In genomic region chr2:79061645-79062044, GRCm38 (mm10) we compare ENCODE assay signal across 18 mouse cellular contexts.
DNase-seq lines count a peak whose midpoint lies in the region; ATAC-seq and TF ChIP-seq lines count a peak whose summit lies in the region.
"Had no signal": no experiment of that assay in that cellular context is flagged by ENCODE, and none has a peak within 500 bp of the region (broad histone marks: within the 10 kb centered on the region; RNA-seq: fewer than 3 reads in every experiment).

No protein-coding gene starts in this region.

- no peak for TF ChIP-seq CTCF in forebrain, postnatal 0 days (IDR thresholded peaks at IDR 0.05; ENCODE audit: low read depth)
- no peak for TF ChIP-seq CTCF in brain, embryonic 14.5 days (IDR thresholded peaks at IDR 0.05; ENCODE audit: borderline replicate concordance, extremely low read depth, insufficient read depth, insufficient read length)

- H3K27ac ChIP-seq in forebrain, embryonic 16.5 days (ENCODE audit: low read length) = peak overlapping the region; percentile 71
- no peak overlapping the region for H3K27ac ChIP-seq in forebrain, postnatal 0 days (ENCODE audit: low read depth, low read length)
- H3K27ac ChIP-seq: embryonic facial prominence, embryonic 12.5 days; heart, embryonic 10.5 days; hindbrain, embryonic 12.5 days had no signal

- H3K9me3 ChIP-seq in forebrain, embryonic 16.5 days (ENCODE audit: control insufficient read depth, low read length) = no peaks in the 10 kb centered on the region
- H3K9me3 ChIP-seq in forebrain, postnatal 0 days (ENCODE audit: low read length) = no peaks in the 10 kb centered on the region
- H3K9me3 ChIP-seq: embryonic facial prominence, embryonic 12.5 days; G1E; heart, embryonic 10.5 days; hindbrain, embryonic 12.5 days had no signal

- peak; percentile 85 for ATAC-seq in forebrain, embryonic 16.5 days
- ATAC-seq in forebrain, postnatal 0 days = no peak
- ATAC-seq: hindbrain, embryonic 16.5 days; inflammation-experienced regulatory T-cells, adult 6 months had no signal

- TF ChIP-seq POLR2A in brain, embryonic 14.5 days (IDR thresholded peaks at IDR 0.05; ENCODE audit: borderline replicate concordance, extremely low read depth, insufficient read depth, insufficient read length, poor library complexity, severe bottlenecking) = no peak

- no peak overlapping the region for H3K9ac ChIP-seq in forebrain, embryonic 16.5 days (replicated peaks; ENCODE audit: low read depth, low read length)
- no peak overlapping the region for H3K9ac ChIP-seq in forebrain, postnatal 0 days
- H3K9ac ChIP-seq: embryonic facial prominence, embryonic 12.5 days; hindbrain, embryonic 12.5 days had no signal

- no peak for DNase-seq in forebrain, postnatal 0 days
- DNase-seq in layer of hippocampus, adult 8-10 months (ENCODE audit: low spot score in 2 of 2) = peak; percentile 21 to 50
- DNase-seq in layer of hippocampus, adult 9-10 months (ENCODE audit: low spot score) = no peak
- DNase-seq in brain, embryonic 14.5 days (ENCODE audit: low read depth) = peak; percentile 78
- DNase-seq in right cerebral cortex, adult 18-20 months = no peak
- DNase-seq: adrenal gland, adult 8-10 months; adrenal gland, postnatal 36 days; cerebellum, adult 11-12 months; cerebellum, adult 9-10 months; cerebellum, postnatal 25 days; gastrocnemius, postnatal 10 days had no signal

- H3K36me3 ChIP-seq in forebrain, embryonic 16.5 days (ENCODE audit: control insufficient read depth, insufficient read depth) = no peaks in the 10 kb centered on the region
- no peaks in the 10 kb centered on the region for H3K36me3 ChIP-seq in forebrain, postnatal 0 days (ENCODE audit: insufficient read depth)
- H3K36me3 ChIP-seq: embryonic facial prominence, embryonic 12.5 days; G1E; heart, embryonic 10.5 days; hindbrain, embryonic 12.5 days had no signal

- H3K27me3 ChIP-seq in forebrain, embryonic 16.5 days (replicated peaks; ENCODE audit: control insufficient read depth, insufficient read depth, low read length) = no peaks in the 10 kb centered on the region
- no peaks in the 10 kb centered on the region for H3K27me3 ChIP-seq in forebrain, postnatal 0 days (ENCODE audit: insufficient read depth, low read length)
- H3K27me3 ChIP-seq: embryonic facial prominence, embryonic 12.5 days; hindbrain, embryonic 12.5 days had no signal

- WGBS in forebrain, embryonic 16.5 days = 45% methylated on average over 4 of the region's 4 CpGs
- 37% methylated on average over 4 of the region's 4 CpGs for whole genome bisulfite sequencing in forebrain, postnatal 0 days

- peaks cover 14% of the 10 kb centered on the region for H3K4me1 ChIP-seq in forebrain, embryonic 16.5 days (replicated peaks; ENCODE audit: control insufficient read depth, insufficient read depth, low read length)
- no peaks in the 10 kb centered on the region for H3K4me1 ChIP-seq in forebrain, postnatal 0 days (ENCODE audit: insufficient read depth)
- H3K4me1 ChIP-seq: heart, embryonic 10.5 days had no signal

- no peak overlapping the region for H3K4me2 ChIP-seq in forebrain, embryonic 16.5 days (ENCODE audit: low read length)
- H3K4me2 ChIP-seq in forebrain, postnatal 0 days (ENCODE audit: low read depth) = no peak overlapping the region
- H3K4me2 ChIP-seq: embryonic facial prominence, embryonic 12.5 days; hindbrain, embryonic 12.5 days had no signal

- no peak overlapping the region for H3K4me3 ChIP-seq in forebrain, embryonic 16.5 days (replicated peaks; ENCODE audit: low read length)
- no peak overlapping the region for H3K4me3 ChIP-seq in forebrain, postnatal 0 days (ENCODE audit: low read depth, low read length)
- H3K4me3 ChIP-seq: embryonic facial prominence, embryonic 12.5 days; heart, embryonic 10.5 days; hindbrain, embryonic 12.5 days had no signal

Comparison
In these comparisons a context has a peak if more than half of its experiments do, and no peak if none do; other contexts are left out.
1. DNase-seq: peak in layer of hippocampus, adult 8-10 months (2 of 2) and brain, embryonic 14.5 days (single experiment); none in forebrain, postnatal 0 days (single experiment), layer of hippocampus, adult 9-10 months (single experiment) and right cerebral cortex, adult 18-20 months (single experiment).